Mouse (Mus musculus): ENCODE measurements around the gene Dhdh. TPM values are rescaled to one million over a fixed set of nuclear protein-coding genes. Genes with fewer than 3 reads are reported as not detected.

Dhdh gene
- polyA plus RNA-seq, 1 experiment, result 0.13 TPM

GRCm38 (mm10) chr7:45522957-45523676 lies 34.5 kb upstream of the Dhdh start:
- H3K36me3 ChIP-seq (ENCODE audit: control insufficient read depth, insufficient read depth), result peaks cover 30% of the 10 kb centered on the region
- TF ChIP-seq REST (IDR thresholded peaks at IDR 0.05; ENCODE audit: insufficient read depth, insufficient read length) (no peak), POLR2A (IDR thresholded peaks at IDR 0.05; ENCODE audit: insufficient read length, low read depth) (peak; percentile 63), TCF3 (IDR thresholded peaks at IDR 0.05; ENCODE audit: insufficient read length, low read depth) (no peak), MYOG (IDR thresholded peaks at IDR 0.05; ENCODE audit: control insufficient read depth in 1 of 3, insufficient read depth in 1 of 3, insufficient read length in 2 of 3, low read depth in 2 of 3) (no peak), SRF (IDR thresholded peaks at IDR 0.05; ENCODE audit: control insufficient read depth, insufficient read length, low read depth) (no peak), CEBPB (IDR thresholded peaks at IDR 0.05; ENCODE audit: insufficient read depth, poor library complexity, severe bottlenecking) (peak; percentile 92), POLR2AphosphoS2 (IDR thresholded peaks at IDR 0.05; ENCODE audit: insufficient read length, low read depth) (peak; percentile 78), E2F4 (IDR thresholded peaks at IDR 0.05; ENCODE audit: insufficient read depth) (no peak), USF1 (IDR thresholded peaks at IDR 0.05; ENCODE audit: low read depth) (no peak), MYOD1 (IDR thresholded peaks at IDR 0.05; ENCODE audit: control insufficient read depth in 1 of 3, insufficient read length in 2 of 3, low read depth in 2 of 3) (no peak), TCF12 (IDR thresholded peaks at IDR 0.05; ENCODE audit: insufficient read depth, poor library complexity, severe bottlenecking) (no peak), MAX (IDR thresholded peaks at IDR 0.05; ENCODE audit: low read depth) (no peak)
- peak overlapping the region; percentile 6 for H3ac ChIP-seq (ENCODE audit: control insufficient read depth, insufficient read length)
- H3K4me2 ChIP-seq (ENCODE audit: low read depth), result peak overlapping the region; percentile 83
- H3K79me2 ChIP-seq (ENCODE audit: control insufficient read depth, insufficient read depth), result peaks cover 28% of the 10 kb centered on the region
- no peaks in the 10 kb centered on the region for H3K27me3 ChIP-seq (ENCODE audit: control insufficient read depth, insufficient read depth, insufficient read length)
- H3K4me3 ChIP-seq, result peak overlapping the region; percentile 100

DNA sequence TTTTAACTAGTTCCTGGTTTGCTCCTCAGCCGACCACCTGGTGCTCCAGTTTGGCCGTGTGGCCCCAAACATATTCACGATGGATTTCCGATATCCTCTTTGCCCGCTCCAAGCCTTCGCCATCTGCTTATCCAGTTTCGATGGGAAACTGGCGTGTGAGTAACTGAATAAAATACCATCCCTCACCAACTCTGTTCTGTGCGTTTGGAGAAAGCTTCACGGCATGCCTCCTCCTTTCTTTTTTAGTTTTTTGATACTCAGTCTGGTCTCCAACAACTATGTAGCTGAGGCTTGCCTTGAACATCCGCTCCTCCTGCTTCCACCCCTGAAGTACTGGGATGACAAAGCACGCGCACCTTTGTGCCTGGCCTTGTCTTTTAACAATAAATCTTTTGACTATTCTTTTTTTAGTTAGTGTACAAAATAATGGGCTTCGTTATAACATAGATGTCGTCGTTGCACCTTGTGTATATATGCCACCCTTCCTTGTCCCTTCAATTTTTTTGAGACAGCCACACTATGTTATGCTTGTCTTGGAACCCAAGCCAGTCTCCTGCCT lies 33.7 kb upstream of the Dhdh start:
- H3K4me2 ChIP-seq (ENCODE audit: low read depth), result peak overlapping the region; percentile 83
- no peaks in the 10 kb centered on the region for H3K27me3 ChIP-seq (ENCODE audit: control insufficient read depth, insufficient read depth, insufficient read length)
- H3ac ChIP-seq (ENCODE audit: control insufficient read depth, insufficient read length), result no peak overlapping the region
- TF ChIP-seq MAX (IDR thresholded peaks at IDR 0.05; ENCODE audit: low read depth) (no peak), POLR2AphosphoS2 (IDR thresholded peaks at IDR 0.05; ENCODE audit: insufficient read length, low read depth) (peak; percentile 71), CEBPB (IDR thresholded peaks at IDR 0.05; ENCODE audit: insufficient read depth, poor library complexity, severe bottlenecking) (no peak), POLR2A (IDR thresholded peaks at IDR 0.05; ENCODE audit: insufficient read length, low read depth) (peak; percentile 44)
- peaks cover 28% of the 10 kb centered on the region for H3K79me2 ChIP-seq (ENCODE audit: control insufficient read depth, insufficient read depth)
- peaks cover 30% of the 10 kb centered on the region for H3K36me3 ChIP-seq (ENCODE audit: control insufficient read depth, insufficient read depth)
- peak overlapping the region; percentile 100 for H3K4me3 ChIP-seq

DNA sequence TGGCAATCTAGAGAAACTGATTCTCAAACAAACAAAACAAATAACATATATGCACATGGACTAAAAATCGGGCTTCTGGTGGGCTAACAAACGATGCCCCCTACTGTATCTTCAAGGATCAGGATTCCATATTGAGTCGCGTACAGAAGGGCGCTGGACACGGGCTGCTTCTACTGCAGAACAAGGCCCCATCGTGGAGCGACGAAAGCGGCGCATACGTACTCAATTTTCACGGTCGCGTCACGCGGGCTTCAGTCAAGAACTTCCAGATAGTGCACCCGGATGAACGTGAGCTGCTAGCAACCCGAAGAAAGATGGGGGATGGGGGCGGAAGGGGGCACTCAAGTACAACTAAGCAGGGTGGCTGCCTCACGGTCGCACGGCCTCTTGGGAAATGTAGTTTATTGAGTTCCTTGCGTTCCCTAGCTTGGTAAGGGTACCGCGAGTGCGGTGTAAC lies 33.2 kb upstream of the Dhdh start:
- H3ac ChIP-seq (ENCODE audit: control insufficient read depth, insufficient read length), result no peak overlapping the region
- H3K79me2 ChIP-seq (ENCODE audit: control insufficient read depth, insufficient read depth), result peaks cover 28% of the 10 kb centered on the region
- H3K36me3 ChIP-seq (ENCODE audit: control insufficient read depth, insufficient read depth), result peaks cover 30% of the 10 kb centered on the region
- no peaks in the 10 kb centered on the region for H3K27me3 ChIP-seq (ENCODE audit: control insufficient read depth, insufficient read depth, insufficient read length)
- peak; percentile 94 for TF ChIP-seq POLR2AphosphoS2 (IDR thresholded peaks at IDR 0.05; ENCODE audit: insufficient read length, low read depth)
- TF ChIP-seq SRF (IDR thresholded peaks at IDR 0.05; ENCODE audit: control insufficient read depth, insufficient read length, low read depth), result no peak
- no peak for TF ChIP-seq TCF12 (IDR thresholded peaks at IDR 0.05; ENCODE audit: insufficient read depth, poor library complexity, severe bottlenecking)
- TF ChIP-seq MYOD1 (IDR thresholded peaks at IDR 0.05; ENCODE audit: control insufficient read depth in 1 of 3, insufficient read length in 2 of 3, low read depth in 2 of 3), result no peak
- TF ChIP-seq POLR2A (IDR thresholded peaks at IDR 0.05; ENCODE audit: insufficient read length, low read depth), result peak; percentile 46
- TF ChIP-seq E2F4 (IDR thresholded peaks at IDR 0.05; ENCODE audit: insufficient read depth), result no peak
- peak overlapping the region; percentile 83 for H3K4me2 ChIP-seq (ENCODE audit: low read depth)
- peak overlapping the region; percentile 100 for H3K4me3 ChIP-seq

DNA sequence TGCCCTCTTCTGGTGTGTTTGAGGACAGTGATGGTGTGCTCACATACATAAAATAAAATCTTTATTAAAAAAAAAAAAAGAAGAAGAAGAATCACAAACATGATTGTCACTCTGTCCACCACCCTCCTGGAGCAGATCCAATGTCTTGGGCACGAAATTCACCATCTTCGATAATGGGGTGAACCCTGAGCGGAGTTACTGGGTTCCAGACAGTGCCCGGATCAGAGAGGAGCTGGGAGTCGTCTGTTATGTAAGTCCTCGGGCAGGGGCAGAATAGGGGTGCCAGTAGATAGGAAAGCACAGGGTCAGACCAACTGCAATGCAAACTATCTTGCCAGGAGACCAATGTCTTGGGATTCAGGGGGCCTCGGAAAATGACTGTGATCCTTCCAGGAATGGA lies 32.0 kb upstream of the Dhdh start:
- no peak overlapping the region for H3K4me2 ChIP-seq (ENCODE audit: low read depth)
- peaks cover 24% of the 10 kb centered on the region for H3K79me2 ChIP-seq (ENCODE audit: control insufficient read depth, insufficient read depth)
- peaks cover 30% of the 10 kb centered on the region for H3K36me3 ChIP-seq (ENCODE audit: control insufficient read depth, insufficient read depth)
- H3ac ChIP-seq (ENCODE audit: control insufficient read depth, insufficient read length), result no peak overlapping the region
- TF ChIP-seq POLR2A (IDR thresholded peaks at IDR 0.05; ENCODE audit: insufficient read length, low read depth) (no peak), USF1 (IDR thresholded peaks at IDR 0.05; ENCODE audit: low read depth) (no peak), POLR2AphosphoS2 (IDR thresholded peaks at IDR 0.05; ENCODE audit: insufficient read length, low read depth) (no peak), CEBPB (IDR thresholded peaks at IDR 0.05; ENCODE audit: insufficient read depth, poor library complexity, severe bottlenecking) (no peak), MYOG (IDR thresholded peaks at IDR 0.05; ENCODE audit: control insufficient read depth in 1 of 3, insufficient read depth in 1 of 3, insufficient read length in 2 of 3, low read depth in 2 of 3) (no peak), SRF (IDR thresholded peaks at IDR 0.05; ENCODE audit: control insufficient read depth, insufficient read length, low read depth) (no peak), E2F4 (IDR thresholded peaks at IDR 0.05; ENCODE audit: insufficient read depth) (no peak), MAX (IDR thresholded peaks at IDR 0.05; ENCODE audit: low read depth) (no peak), TCF12 (IDR thresholded peaks at IDR 0.05; ENCODE audit: insufficient read depth, poor library complexity, severe bottlenecking) (no peak)
- no peaks in the 10 kb centered on the region for H3K27me3 ChIP-seq (ENCODE audit: control insufficient read depth, insufficient read depth, insufficient read length)
- H3K4me3 ChIP-seq, result no peak overlapping the region

Measured in myocyte (in vitro differentiated cells).